ENCODE assay signal across 9 mouse cellular contexts in the genomic region with DNA sequence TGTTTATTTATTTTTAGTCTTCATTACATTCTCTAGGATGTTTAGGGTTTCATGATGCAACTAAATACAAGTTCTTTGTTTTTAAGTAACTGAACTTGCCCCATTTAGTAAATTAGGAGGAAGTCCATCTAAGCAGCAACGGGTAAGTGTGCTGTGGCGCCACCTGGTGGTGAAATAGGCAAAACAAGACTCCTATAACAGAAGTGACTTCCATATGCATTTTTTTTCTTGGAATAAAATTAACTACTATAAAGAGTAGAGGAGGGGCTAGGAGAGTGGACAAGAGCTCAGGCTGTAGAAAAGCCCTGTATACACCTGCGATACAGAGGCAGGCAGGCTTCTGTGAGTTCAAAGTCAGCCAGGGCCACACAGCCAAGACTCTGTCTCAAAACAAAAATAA. TPM values are rescaled to one million over a fixed set of nuclear protein-coding genes. Genes with fewer than 3 reads are reported as not detected.
DNase-seq lines count a peak whose midpoint lies in the region; TF ChIP-seq lines count a peak whose summit lies in the region.
"Had no signal": no experiment of that assay in that cellular context is flagged by ENCODE, and none has a peak within 500 bp of the region (broad histone marks: within the 10 kb centered on the region; RNA-seq: fewer than 3 reads in every experiment).

No protein-coding gene starts in this region.

- no peak for TF ChIP-seq POLR2A in MEL (IDR thresholded peaks at IDR 0.05; ENCODE audit: control insufficient read depth in 1 of 2, insufficient read depth in 1 of 2, low read depth in 1 of 2, low read length in 2 of 2, poor library complexity in 1 of 2)
- TF ChIP-seq POLR2A in embryonic fibroblast, embryonic 13.5 days (IDR thresholded peaks at IDR 0.05; ENCODE audit: low read depth, low read length): no peak

- no peaks in the 10 kb centered on the region for H3K4me1 ChIP-seq in MEL (ENCODE audit: control insufficient read depth in 1 of 2, insufficient read depth in 2 of 2, low read length in 2 of 2)
- no peaks in the 10 kb centered on the region for H3K4me1 ChIP-seq in embryonic fibroblast, embryonic 13.5 days (ENCODE audit: control insufficient read depth, insufficient read depth, low read length)
- H3K4me1 ChIP-seq: liver, embryonic 15.5 days had no signal

- peak; percentile 88 for DNase-seq in MEL (ENCODE audit: low read depth, low spot score)
- peak; percentile 86 for DNase-seq in adrenal gland, postnatal 14 days
- DNase-seq in heart, postnatal 25 days (ENCODE audit: low spot score): peak; percentile 34
- peak; percentile 52 to 70 for DNase-seq in layer of hippocampus, postnatal 36 days
- DNase-seq in lung, postnatal 4 days: peak; percentile 67 to 82
- DNase-seq in right cerebral cortex, postnatal 4 days: peak; percentile 83
- DNase-seq in yolk sac, embryonic 10.5 days (ENCODE audit: low spot score): no peak

- H3K36me3 ChIP-seq in MEL (ENCODE audit: control insufficient read depth in 1 of 2, insufficient read depth in 2 of 2, low read length in 2 of 2): no peaks in the 10 kb centered on the region
- H3K36me3 ChIP-seq: liver, embryonic 15.5 days had no signal

- no peak overlapping the region for H3K9ac ChIP-seq in MEL (ENCODE audit: control insufficient read depth, low read depth, low read length, poor library complexity, severe bottlenecking)
- H3K9ac ChIP-seq: liver, embryonic 15.5 days had no signal

- TF ChIP-seq EP300 in MEL (IDR thresholded peaks at IDR 0.05; ENCODE audit: low read depth in 1 of 2, low read length in 2 of 2): no peak

- no peaks in the 10 kb centered on the region for H3K79me2 ChIP-seq in MEL (ENCODE audit: control insufficient read depth, insufficient read depth, low read length, poor library complexity)

- intact Hi-C loops in heart, postnatal 25 days (cut with DNase I): loop anchor here (1.0 to 10.0 kb wide), 3 partner anchors 56 to 359 kb away; no protein-coding TSS in a partner anchor

- no peak overlapping the region for H3K27ac ChIP-seq in MEL (ENCODE audit: control insufficient read depth, low read depth, low read length)
- no peak overlapping the region for H3K27ac ChIP-seq in embryonic fibroblast, embryonic 13.5 days (ENCODE audit: insufficient read depth, low read length)
- H3K27ac ChIP-seq: liver, embryonic 15.5 days had no signal

- no peak overlapping the region for H3K4me3 ChIP-seq in MEL (ENCODE audit: control insufficient read depth in 1 of 2, insufficient read depth in 1 of 2, low read depth in 2 of 2, low read length in 2 of 2)
- no peak overlapping the region for H3K4me3 ChIP-seq in embryonic fibroblast, embryonic 13.5 days (ENCODE audit: insufficient read depth, low read length)
- H3K4me3 ChIP-seq: liver, embryonic 15.5 days had no signal

- H3K9me3 ChIP-seq in MEL (replicated peaks; ENCODE audit: insufficient read depth, low read length): no peaks in the 10 kb centered on the region
- H3K9me3 ChIP-seq: liver, embryonic 15.5 days had no signal

- TF ChIP-seq CTCF in MEL (IDR thresholded peaks at IDR 0.05 in 2 of 3, conservative IDR thresholded peaks at IDR 0.05 in 1 of 3; ENCODE audit: control insufficient read depth in 1 of 3, insufficient read depth in 1 of 3, low read depth in 2 of 3, low read length in 3 of 3, poor library complexity in 1 of 3, severe bottlenecking in 1 of 3): peak; percentile 78 to 92 (median 85)
- TF ChIP-seq CTCF in embryonic fibroblast, embryonic 13.5 days (IDR thresholded peaks at IDR 0.05; ENCODE audit: borderline replicate concordance, insufficient read depth, low read length): peak; percentile 62; the same call in 1 of the 2 replicates

- TF ChIP-seq RAD21 in MEL (IDR thresholded peaks at IDR 0.05; ENCODE audit: low read depth, low read length): peak; percentile 81

- H3K27me3 ChIP-seq in MEL (ENCODE audit: control insufficient read depth in 1 of 2, insufficient read depth in 2 of 2, low read length in 2 of 2): no peaks in the 10 kb centered on the region
- H3K27me3 ChIP-seq: liver, embryonic 15.5 days had no signal

TF ChIP-seq in MEL, 35 proteins besides CTCF, POLR2A, EP300 and RAD21:
- TF ChIP-seq ELF1 (IDR thresholded peaks at IDR 0.05; ENCODE audit: low read depth, low read length): peak; percentile 32; the same call in 1 of the 2 replicates
- TF ChIP-seq POLR2AphosphoS2 (IDR thresholded peaks at IDR 0.05; ENCODE audit: low read length): no peak
- TF ChIP-seq TCF12 (IDR thresholded peaks at IDR 0.05; ENCODE audit: low read depth, low read length): no peak
- no peak for TF ChIP-seq MAZ (IDR thresholded peaks at IDR 0.05; ENCODE audit: low read depth, low read length)
- peak; percentile 88 for TF ChIP-seq ZC3H11A (IDR thresholded peaks at IDR 0.05; ENCODE audit: low read depth, low read length)
- no peak for TF ChIP-seq HCFC1 (IDR thresholded peaks at IDR 0.05; ENCODE audit: low read depth, low read length)
- TF ChIP-seq UBTF (IDR thresholded peaks at IDR 0.05; ENCODE audit: borderline replicate concordance, insufficient read depth, low read depth, low read length): no peak
- peak; percentile 64; the same call in 1 of the 2 replicates for TF ChIP-seq ZNF384 (IDR thresholded peaks at IDR 0.05; ENCODE audit: low read depth, low read length)
- 0 out of 2 replicates have a peak, but pooled peaks have one; percentile 34 for TF ChIP-seq SIN3A (IDR thresholded peaks at IDR 0.05; ENCODE audit: low read length)
- peak; percentile 98 for TF ChIP-seq SMC3 (IDR thresholded peaks at IDR 0.05; ENCODE audit: low read depth, low read length)
- no peak for TF ChIP-seq JUND (IDR thresholded peaks at IDR 0.05; ENCODE audit: low read depth, low read length)

RNA-seq across cellular contexts. Expression of a gene that starts 15.5 kb away (rescaled TPM):
- total RNA-seq in MEL (2012; rRNA removed): 24.3 and 26.8 TPM in 2 replicates
- polyA plus RNA-seq in MEL (2012; ENCODE audit: insufficient read depth in 1 of 2, insufficient read length in 2 of 2, low read depth in 1 of 2, low replicate concordance in 2 of 2, missing spikeins in 1 of 2): 10 to 100 TPM in 1 of 2 experiments, not detected in 1; 27.3 TPM
- 88.1 and 107 TPM in 2 replicates for total RNA-seq in adrenal gland, postnatal 14 days (2021)
- polyA plus RNA-seq in embryonic fibroblast, embryonic 13.5 days (2011; ENCODE audit: insufficient read length, low read depth, missing spikeins): 55.7 and 66.8 TPM in 2 replicates
- total RNA-seq in heart, postnatal 25 days (2021): 100 to 1,000 TPM; 103 to 125 TPM
- total RNA-seq in layer of hippocampus, postnatal 36 days (2021): 10 to 100 TPM; 42.9 to 44.0 TPM

RNA-seq across cellular contexts. Expression of a gene that starts 34.2 kb away (rescaled TPM):
- total RNA-seq in MEL (2012; rRNA removed): 373 and 409 TPM in 2 replicates
- polyA plus RNA-seq in MEL (2012; ENCODE audit: insufficient read depth in 1 of 2, insufficient read length in 2 of 2, low read depth in 1 of 2, low replicate concordance in 2 of 2, missing spikeins in 1 of 2): 1,000 to 10,000 TPM in 1 of 2 experiments, 100 to 1,000 TPM in 1; 789 to 2,754 TPM
- total RNA-seq in adrenal gland, postnatal 14 days (2021): 419 and 430 TPM in 2 replicates
- 522 and 619 TPM in 2 replicates for polyA plus RNA-seq in embryonic fibroblast, embryonic 13.5 days (2011; ENCODE audit: insufficient read length, low read depth, missing spikeins)
- total RNA-seq in heart, postnatal 25 days (2021): 100 to 1,000 TPM; 158 to 184 TPM
- 100 to 1,000 TPM; 397 to 425 TPM for total RNA-seq in layer of hippocampus, postnatal 36 days (2021)
